Mouse (Mus musculus): ENCODE data around the gene Mrm1.
"Not testable (repeated sequence)": the region's sequence is repeated elsewhere in the genome, so short reads cannot be mapped to it uniquely, and the experiment has no call there.

DNA sequence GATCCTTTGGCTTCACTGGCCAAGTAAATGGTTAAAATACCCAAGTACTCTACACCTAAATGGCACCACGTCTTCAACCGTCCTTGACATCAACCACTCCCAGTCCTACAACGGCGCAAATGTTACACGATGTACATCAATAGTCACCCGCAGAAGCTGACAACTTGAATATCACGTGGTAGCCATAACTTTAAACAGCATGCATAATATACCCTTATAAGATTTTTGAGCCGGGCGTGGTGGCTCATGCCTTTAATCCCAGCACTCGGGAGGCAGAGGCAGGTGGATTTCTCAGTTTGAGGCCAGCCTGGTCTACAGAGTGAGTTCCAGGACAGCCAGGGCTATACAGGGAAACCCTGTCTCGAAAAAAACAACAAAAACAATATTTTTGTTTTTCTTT is 10.2 kb upstream of the Mrm1 start:
- not testable (repeated sequence) for TF ChIP-seq POLR2A (IDR thresholded peaks at IDR 0.05; ENCODE audit: borderline replicate concordance, control insufficient read depth, low read depth, low read length); CTCF (IDR thresholded peaks at IDR 0.05; ENCODE audit: control insufficient read depth, insufficient read depth, low read length)

All from bone marrow, adult 2 months (tissue).